Mouse (Mus musculus) WW6 (cell line): Measurements from ENCODE around the gene Olfr853.

ENCODE experiments used
- DNase-seq: peaks from one replicate; pipeline ENCODE4 v3.0.0-alpha.2; 2013; ENCODE audit warnings: low read depth, low spot score

The Olfr853 gene

DNA sequence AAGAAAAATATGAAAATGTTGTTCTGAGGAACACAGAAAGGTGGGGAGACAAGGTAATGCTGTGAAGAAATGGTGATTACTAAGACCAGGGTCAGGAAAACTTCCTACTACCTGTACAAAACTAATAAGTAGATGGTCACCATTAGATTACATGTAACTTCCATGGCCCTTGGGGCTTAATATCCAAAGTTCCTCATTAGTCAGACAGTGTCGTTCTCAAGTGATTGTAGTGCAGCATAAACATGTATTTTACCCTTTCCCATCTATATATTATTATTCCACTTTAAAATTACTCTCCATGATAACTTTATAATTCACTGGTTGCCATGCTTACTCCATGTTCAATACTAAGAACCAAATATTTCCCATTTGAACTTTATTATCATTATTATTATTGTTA, at the start of gene Olfr853:
Olfr853 (minus strand) TSS at position 101 of the 400 bp plus-strand sequence.
- no peak for DNase-seq

DNA sequence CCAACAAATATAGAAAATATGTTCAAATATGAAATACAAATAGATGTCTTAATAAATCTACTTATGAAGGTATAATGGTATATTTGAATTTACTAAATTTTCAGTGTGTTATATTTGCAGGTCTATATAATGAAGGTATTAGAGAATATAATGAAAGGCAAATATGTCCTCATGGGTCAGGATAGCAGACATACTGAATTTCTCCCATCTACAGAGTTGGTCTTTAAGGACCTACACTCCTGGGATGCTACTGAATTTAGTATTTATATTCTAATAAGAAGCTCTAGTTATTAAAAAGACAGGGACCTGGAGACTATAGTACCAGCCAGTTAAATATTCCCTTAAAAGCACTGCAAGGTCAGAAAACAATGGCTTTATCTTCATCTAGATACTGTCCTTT, 41.4 kb upstream of the Olfr853 start, which contains the start of gene Olfr855:
Olfr855 (plus strand) TSS at position 301 of the 400 bp plus-strand sequence.
- DNase-seq: no peak

DNA sequence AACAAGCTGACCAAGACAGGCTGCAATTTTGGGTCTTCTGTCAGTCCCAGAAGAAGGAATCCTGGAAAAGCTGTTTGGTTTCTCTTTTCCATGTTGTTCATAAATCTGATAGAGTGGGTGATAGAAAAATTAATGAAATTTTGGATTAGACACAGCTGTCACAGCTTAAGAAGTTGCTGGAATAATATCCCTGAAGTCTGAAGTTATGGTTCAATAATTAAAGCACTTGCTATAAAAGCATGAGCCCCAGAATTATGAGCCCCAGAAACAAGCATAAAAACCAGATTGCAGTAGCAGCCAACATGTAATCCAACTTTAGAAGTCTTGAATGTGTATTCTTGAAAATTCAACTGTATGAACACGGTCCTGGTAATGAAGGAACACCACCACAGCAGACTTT, 26.4 kb upstream of the Olfr853 start, which contains the start of gene Olfr854:
Olfr854 (minus strand) TSS at position 101 of the 400 bp plus-strand sequence.
- DNase-seq: no peak

DNA sequence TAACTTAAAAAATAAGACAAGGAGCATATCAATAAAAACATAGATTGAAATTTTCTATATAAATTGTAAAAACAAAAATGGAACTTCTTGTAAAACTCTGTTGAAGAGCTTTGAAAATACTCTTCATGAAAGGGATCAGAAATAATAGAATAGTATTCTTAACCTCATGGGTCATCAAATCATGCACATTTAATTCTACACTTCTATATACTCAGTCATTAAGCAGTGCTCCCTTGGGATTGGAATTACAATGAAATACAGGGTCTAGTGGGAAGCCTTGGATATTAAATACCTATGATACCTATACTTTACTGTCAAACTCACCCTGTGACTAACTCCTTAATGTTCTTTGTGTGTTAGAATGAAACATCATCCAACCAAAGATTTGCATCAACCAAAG, 47.9 kb downstream of the Olfr853 start, which contains the start of gene Olfr851:
Olfr851 (plus strand) TSS at position 301 of the 400 bp plus-strand sequence.
- no peak for DNase-seq
